In the genomic region with DNA sequence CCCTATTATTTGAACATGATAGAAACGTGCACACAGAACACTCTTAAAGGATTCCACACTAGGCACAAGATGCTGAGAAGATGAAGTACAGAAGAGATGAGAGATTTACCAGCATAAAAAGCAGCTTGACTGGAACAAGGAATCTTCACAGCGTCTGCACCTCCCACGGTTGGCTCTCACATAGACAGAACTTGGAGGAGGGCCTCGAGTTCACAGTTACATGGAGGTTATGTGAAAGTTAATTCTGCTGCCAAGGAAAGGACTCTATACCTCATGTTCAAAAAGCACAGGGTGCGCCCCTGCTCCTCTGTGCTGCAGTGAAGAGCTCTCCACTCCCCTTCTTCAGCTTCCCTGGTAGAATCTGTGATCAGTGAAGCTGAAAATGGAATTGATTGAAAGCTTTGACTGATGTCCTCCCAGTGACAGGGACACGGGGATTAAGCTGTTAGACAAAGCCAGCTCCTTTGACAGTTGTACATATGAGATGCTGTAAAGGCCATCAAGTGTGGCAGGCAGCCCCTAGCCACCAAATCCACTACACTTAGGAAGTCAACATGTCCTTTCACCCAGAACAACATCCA, we compare ENCODE assay signal across 10 mouse cellular contexts.
DNase-seq lines count a peak whose midpoint lies in the region; TF ChIP-seq lines count a peak whose summit lies in the region.
"Had no signal": no experiment of that assay in that cellular context is flagged by ENCODE, and none has a peak within 500 bp of the region (broad histone marks: within the 10 kb centered on the region; RNA-seq: fewer than 3 reads in every experiment).

No protein-coding gene starts in this region.

- TF ChIP-seq CTCF in layer of hippocampus, adult 2 months (conservative IDR thresholded peaks at IDR 0.05) = no peak

- H3K4me3 ChIP-seq in layer of hippocampus, adult 2 months = no peak overlapping the region
- H3K4me3 ChIP-seq: heart, embryonic 13.5 days had no signal

- peak overlapping the region; percentile 78 for H3K27ac ChIP-seq in layer of hippocampus, adult 2 months
- H3K27ac ChIP-seq: heart, embryonic 13.5 days; liver, embryonic 14.5 days had no signal

- DNase-seq in cerebellum, postnatal 10 days = peak; percentile 32 to 41
- no peak for DNase-seq in cerebellum, adult 8-10 months
- peak; percentile 26 to 60 for DNase-seq in layer of hippocampus, adult 2 months (ENCODE audit: low spot score in 2 of 2)
- DNase-seq in layer of hippocampus, postnatal 10 days (ENCODE audit: low spot score in 2 of 2) = no peak
- peak; percentile 61 to 77 for DNase-seq in left cerebral cortex, adult 9 months (ENCODE audit: low spot score in 2 of 2)
- peak; percentile 5 for DNase-seq in right cerebral cortex, postnatal 4 days
- DNase-seq in spleen, postnatal 14 days (ENCODE audit: low spot score in 2 of 2) = no peak
- no peak for DNase-seq in lung, postnatal 4 days

Comparison
In these comparisons a context has a peak if more than half of its experiments do, and no peak if none do; other contexts are left out.
1. DNase-seq: peak in cerebellum, postnatal 10 days (2 of 2), layer of hippocampus, adult 2 months (2 of 2), left cerebral cortex, adult 9 months (2 of 2) and right cerebral cortex, postnatal 4 days (single experiment); none in cerebellum, adult 8-10 months (single experiment), layer of hippocampus, postnatal 10 days (0 of 2), spleen, postnatal 14 days (0 of 2) and lung, postnatal 4 days (0 of 2).